Mouse (Mus musculus) adrenal gland, postnatal 14 days (tissue): ENCODE results near the gene Rnf182. TPM values are rescaled to one million over a fixed set of nuclear protein-coding genes. Genes with fewer than 3 reads are reported as not detected.

Source experiments
- DNase-seq: peaks from one replicate; pipeline ENCODE4 v3.0.0; 2021; ENCODE audit warnings: mixed read lengths
- total RNA-seq: library from RNA; stranded (reverse); gene quantifications from 2 replicates; pipeline ENCODE4 v1.2.3, GENCODE M21; 2021

Rnf182 gene
- total RNA-seq, 1 experiment from 2014 or later: 1.2 TPM

DNA sequence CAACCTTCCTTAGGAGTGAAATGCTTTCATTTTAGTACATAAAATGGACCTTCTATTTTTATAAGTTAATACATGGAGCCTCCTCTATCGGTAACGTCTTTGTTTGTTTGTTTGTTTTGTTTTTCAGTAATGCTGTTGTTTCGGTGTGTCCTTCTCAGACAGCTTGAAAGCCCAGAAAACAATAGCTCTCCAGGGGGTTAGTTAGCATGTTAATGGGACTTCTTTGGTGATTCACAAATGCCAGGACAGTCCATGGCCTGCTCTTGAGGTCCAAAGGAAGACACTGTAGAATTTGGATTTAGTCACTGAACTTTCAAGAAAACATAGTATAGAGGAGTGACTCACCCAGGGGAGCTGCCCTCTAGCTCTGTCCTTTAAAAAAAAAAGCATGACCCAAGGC, 843 bp upstream of the Rnf182 start:
- no peak for DNase-seq

- no peak for DNase-seq
Observed at GRCm38 (mm10) chr13:43615194-43615576, 325 bp upstream of the Rnf182 start.

DNA sequence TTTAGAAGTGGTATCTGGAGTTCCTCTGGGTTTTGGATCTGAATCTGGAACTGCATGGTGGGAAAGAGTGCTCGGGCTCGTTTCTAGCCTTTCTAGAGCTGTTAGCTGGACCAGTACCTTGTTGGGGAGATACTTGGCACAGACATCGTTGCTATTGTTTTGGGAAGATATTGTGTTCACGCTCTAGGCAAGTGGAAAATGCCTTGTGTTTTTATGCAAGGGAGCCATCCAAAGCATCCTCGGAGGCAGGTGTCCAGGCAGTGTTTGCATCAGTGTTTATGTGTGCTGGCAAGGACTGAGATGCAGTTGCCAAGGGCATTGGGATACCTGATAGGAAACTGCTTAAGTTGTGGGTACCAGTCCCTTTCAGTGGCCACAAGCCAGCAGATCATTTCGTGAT, 1.0 kb downstream of the Rnf182 start:
- DNase-seq: no peak

DNA sequence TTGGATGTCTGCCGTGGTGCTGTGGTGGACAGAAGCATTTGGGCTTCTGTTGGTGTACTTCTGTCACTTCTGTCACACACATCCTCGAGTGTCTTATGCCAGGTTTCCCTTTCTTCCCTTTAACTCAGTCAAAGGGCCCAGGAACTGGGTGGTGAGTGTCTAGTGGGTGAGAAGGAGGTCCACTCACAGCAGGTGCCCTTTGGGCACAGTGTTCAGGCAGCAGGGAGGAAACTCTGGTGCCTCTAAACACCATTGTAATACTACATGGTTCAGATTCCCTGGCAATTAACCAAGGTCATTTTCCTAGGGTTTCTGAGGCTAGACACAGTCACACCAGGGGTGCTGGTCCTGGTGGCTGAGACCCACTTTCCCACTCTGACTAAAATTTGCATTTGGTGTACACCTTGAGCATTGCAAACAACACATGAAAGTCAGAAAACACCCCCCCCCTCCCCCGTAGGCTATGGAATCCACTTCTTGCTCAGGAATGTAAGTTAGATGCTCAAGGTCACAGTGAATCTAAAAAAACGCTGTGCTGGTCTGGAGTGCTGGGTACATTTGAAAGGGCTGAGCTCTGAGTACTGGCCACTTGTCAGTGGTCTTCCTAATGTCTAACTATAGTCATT, 4.2 kb downstream of the Rnf182 start:
- DNase-seq: no peak

GRCm38 (mm10) chr13:43627922-43628321, 12.4 kb downstream of the Rnf182 start:
- no peak for DNase-seq

DNA sequence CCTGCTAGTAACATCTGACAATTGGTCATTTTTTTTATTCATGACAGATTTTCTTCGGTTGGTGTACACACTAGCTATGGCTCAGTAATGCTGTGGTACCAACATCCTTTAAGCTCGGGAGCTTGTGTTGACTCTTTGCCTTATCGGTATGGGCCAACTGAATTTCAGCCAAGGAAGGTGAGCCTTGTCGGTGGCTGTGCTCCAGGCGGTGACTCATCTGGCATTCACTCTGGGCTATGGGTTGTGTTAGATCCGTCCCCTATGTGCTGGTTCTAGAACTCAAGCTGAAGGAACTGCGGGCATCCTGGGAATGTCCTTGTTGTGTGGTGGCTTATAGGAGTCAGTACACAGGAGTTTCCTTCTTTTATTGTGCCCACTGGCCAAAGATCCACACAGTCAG, 14.3 kb downstream of the Rnf182 start:
- DNase-seq: peak; percentile 55

DNA sequence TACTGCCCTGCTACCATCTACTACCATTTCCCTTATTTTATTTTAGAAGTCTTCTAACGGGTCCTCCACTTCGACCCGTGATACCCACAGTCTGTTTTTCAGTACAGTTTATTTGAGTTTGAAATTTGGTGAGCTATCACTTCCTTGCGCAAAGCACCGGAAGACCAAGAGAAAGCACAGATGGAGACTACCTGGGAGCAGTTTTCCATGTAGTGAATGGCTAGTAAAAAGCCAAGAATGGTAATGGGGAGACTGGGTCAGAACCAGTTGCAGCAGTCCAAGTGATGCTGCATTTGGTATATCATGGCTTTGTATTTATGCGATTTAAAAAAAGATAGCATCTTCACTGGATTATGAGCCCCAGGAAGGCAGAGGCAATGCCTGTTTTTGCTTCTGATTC, 15.8 kb downstream of the Rnf182 start:
- no peak for DNase-seq

DNA sequence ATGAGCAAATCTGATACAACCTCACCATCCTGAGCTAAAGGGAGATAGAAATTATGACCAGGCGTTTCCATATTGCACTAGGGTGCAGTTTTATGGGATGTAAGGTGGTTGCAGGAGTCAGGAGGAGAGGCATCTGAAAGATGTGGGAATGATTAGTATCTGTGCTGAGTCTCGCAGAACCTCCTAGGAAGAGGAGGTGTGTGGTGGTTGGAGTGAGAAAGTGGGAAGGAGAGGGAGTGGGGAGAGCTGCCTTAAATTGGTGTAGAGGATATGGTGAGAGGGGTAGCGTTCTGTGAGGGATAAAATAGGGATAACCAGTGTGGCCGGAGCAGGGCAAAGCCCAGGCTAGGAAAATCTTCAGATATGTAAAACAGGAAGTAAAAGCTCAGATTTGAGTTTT, 17.5 kb downstream of the Rnf182 start:
- DNase-seq: no peak

- no peak for DNase-seq
Observed at GRCm38 (mm10) chr13:43637720-43638119, 22.2 kb downstream of the Rnf182 start.

DNA sequence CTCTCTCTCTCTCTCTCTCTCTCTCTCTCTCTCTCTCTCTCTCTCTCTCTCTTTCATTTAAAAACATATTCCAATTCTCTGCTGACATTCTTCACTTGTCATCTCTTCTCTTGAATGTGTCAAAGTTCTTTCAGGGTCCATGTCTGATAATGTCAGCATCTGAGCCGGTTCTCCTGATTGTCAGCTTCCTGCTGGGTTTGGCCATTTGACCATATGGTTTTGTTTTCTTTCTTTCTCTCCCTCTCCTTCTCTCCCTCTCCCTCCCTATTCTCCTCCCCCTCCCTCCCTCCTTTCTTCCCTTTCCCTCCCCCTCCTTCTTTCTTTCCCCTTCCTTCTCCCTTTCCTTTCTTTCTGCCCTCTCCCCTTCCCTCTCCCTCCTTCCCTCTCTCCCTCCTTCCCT, 29.5 kb downstream of the Rnf182 start:
- DNase-seq: no peak

DNA sequence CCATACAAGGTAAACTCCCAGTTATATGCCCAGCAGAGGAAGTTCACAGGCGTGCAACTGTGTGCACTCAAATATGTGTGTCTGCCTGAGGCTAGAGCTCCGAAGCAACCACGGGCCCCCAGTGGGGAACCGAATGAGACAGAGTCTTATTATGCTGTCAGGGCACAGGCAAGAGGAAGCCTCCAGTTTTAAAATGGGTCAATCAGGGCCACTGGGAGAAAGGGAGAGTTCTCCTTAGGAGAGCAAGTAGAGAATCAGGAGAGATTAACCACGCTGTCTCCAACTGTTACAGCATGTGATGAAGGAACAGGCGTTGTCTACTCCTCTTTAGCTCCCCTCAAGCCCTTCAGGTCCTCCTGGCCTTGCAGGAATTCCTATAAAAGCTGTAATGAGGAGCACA, 33.0 kb downstream of the Rnf182 start:
- no peak for DNase-seq

DNA sequence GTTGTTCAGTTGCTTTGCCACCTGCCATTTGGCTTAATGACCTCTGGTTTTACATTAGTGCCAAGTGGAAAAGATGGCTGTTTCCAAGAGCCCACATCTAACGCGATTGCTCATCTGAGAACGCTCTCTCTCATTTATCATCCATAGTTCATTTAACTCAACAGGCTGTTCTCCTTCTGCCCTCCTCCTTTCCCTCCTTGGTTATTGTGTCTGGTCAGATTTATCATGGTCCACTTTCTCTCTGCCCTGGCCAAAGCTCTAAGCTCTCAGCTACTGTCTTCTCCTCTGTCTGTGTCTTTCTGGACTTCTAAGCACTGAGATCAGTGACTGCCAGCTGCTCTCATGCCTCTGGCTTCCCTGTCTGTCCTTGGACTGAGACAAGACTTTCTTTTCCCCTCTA, 35.8 kb downstream of the Rnf182 start:
- no peak for DNase-seq

- peak; percentile 28 for DNase-seq
Observed at GRCm38 (mm10) chr13:43654091-43654490, 38.6 kb downstream of the Rnf182 start.

DNA sequence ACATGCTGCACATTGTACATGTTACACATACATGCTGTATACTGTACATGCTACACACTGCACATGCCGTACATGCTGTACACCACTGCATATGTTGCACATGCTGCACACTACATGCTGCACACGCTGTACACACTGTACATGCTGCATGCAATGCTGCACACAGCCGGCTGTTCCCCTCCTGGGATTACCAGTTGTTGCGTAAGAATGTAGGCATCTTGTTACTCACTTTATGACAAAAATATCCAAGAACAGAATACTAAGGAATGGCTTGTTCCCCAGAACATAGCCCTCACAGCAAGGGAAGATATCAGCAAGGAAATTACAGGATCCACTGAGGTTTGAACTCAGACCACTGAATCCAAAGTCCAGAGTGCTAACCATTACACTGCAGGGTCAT, 47.7 kb downstream of the Rnf182 start:
- DNase-seq: no peak

DNA sequence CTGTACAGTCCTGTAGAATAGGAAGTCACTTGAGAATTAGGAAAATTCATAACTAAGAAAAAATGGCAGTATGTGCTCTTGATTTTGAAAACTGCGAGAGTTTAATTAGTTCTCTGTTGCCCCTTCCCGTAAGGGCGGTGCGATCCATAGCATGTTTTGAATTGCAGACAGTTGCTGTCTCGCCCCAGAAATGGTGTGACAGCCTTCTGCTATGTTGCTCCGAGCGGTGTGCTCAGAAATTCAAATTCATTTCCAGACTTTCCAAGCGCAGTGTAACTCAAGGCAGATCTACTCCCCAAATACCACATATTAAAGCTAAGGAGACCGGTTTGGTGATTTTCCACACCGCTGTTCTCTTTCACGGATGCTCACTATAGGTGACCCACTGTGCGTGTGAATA, 50.6 kb downstream of the Rnf182 start:
- DNase-seq: no peak

- DNase-seq: no peak
Observed at GRCm38 (mm10) chr13:43666920-43667319, 51.4 kb downstream of the Rnf182 start.

DNA sequence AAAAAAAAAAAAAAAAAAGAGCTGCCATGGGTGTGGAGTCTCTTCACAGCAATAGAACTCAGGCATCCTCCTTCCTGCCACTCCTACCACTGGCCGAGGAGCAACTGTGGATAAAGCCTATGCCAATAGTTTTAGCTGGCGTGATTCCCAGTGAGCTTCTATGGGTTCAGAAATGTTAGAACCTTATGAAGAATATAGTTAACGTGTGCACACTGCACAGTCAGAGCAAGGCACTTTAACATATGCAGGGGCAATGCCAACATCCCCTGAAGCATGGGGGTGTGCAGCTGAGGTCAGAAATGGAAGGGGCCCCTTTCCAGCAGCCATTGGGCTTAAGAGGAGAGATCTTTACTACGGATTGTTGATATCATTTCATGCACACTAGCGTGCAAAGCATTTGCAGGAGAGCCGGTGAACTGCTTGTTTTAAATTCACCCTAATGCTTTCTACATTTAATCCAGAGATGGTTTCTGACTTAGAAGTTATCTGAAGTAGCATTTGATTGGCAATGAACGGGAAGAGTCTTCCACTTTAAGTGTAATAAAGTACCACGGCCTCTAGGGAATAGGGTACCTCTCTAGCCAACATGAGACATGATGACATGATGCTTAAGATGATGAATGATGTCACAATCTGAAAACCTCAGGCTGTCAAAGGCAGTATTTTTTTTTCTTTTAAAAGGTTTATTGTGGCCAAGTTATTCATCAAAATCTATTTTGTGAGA, 61.8 kb downstream of the Rnf182 start:
- DNase-seq: no peak

DNA sequence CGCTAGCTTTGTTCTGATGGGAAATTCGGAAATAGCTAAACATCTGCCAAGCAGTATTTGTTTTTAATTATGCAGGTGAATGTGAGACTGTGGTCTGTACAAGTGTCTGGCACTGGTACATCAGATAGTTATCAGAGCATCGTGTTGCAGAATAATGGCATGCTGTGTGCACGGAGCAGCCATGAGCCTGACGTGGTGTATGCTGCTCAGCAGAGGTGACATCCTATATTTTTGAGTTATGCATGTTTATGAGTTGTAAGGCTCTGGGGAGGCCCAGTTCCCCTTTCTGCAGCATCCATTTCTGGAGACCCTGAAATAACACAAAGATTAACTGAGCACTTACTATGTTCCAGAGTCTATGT, 62.4 kb downstream of the Rnf182 start:
- DNase-seq: no peak

- DNase-seq: peak; percentile 51
Observed at GRCm38 (mm10) chr13:43684499-43684994, 69.0 kb downstream of the Rnf182 start.

DNA sequence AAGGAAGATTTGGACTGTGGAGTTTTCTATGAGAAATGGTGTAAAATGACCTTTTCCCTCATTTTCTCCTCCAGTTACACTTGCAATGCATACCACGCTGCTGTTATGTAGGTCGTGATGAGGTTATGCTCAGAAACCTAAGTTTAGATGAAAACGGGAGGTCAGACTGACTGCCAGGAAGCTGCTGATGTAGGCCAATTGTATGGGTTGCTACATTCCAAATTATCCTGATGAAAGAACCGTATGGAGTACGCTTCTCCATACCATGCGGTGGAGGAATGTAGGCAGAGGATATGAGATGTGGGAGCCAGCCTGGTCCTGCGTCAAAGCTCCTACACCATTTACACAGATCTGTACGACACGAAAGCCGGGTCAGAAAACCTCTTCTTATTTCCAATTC, 72.6 kb downstream of the Rnf182 start:
- no peak for DNase-seq

GRCm38 (mm10) chr13:43691755-43692154, 76.2 kb downstream of the Rnf182 start:
- DNase-seq: no peak

- DNase-seq: peak; percentile 62
Observed at GRCm38 (mm10) chr13:43695521-43695920, 80.0 kb downstream of the Rnf182 start.

DNA sequence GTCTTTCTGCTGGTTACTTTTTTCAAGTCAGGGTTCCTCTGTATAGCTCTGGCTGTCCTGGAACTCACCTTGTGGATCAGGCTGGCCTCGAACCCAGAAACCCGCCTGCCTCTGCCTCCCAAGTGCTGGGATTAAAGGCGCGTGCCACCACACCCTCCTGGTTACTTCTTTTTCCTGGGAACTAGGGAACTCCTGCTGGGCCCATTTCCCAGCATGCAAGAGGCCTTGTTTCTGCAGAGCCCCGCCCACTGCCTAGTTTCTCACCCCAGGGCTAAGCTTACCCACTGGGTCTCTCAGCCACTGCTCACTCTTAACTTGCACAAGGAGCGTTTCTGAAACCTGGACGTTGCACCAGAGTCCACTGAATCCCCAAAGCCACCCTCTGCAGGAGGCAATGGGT, 80.5 kb downstream of the Rnf182 start:
- DNase-seq: peak; percentile 21

DNA sequence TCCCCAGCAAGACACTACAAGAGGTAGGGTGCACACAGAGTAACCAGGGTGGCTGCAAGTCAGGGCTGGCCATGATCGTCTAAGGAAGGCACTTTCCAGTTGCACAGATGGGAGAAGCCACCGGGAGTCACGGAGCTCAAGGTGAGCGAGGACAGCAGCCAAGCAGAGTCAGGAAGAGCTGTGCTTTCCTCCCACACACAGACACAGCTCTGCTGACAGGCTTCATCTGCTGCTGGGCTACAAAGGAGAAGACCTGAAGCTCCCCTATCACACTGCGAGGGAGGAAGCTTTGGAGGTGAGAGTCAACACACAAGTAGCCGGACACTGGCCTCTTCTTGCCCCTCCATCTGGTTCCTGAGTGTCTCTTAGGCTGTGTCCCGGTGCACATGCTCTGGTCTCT, 83.0 kb downstream of the Rnf182 start:
- DNase-seq: no peak
